Mouse (Mus musculus) monocyte, adult 2 months (primary cell): ENCODE results near the gene Fads2.

ENCODE experiments used
- DNase-seq, 2 experiments: peaks; one replicate each; pipeline ENCODE4 v3.0.0; 2022; ENCODE audit warnings: low spot score in 2 of 2, low read depth in 1 of 2

Fads2 gene

GRCm38 (mm10) chr19:10016151-10016550, 85.4 kb downstream of the Fads2 start:
- no peak for DNase-seq

- no peak for DNase-seq
These were observed 86.1 kb downstream of the Fads2 start for GRCm38 (mm10) chr19:10015442-10015841.

GRCm38 (mm10) chr19:10014824-10015223, 86.7 kb downstream of the Fads2 start:
- DNase-seq = no peak

GRCm38 (mm10) chr19:10013913-10014312, 87.6 kb downstream of the Fads2 start:
- no peak for DNase-seq

- no peak for DNase-seq
These were observed 88.2 kb downstream of the Fads2 start for GRCm38 (mm10) chr19:10013348-10013747.

- DNase-seq = no peak
These were observed 88.7 kb downstream of the Fads2 start for GRCm38 (mm10) chr19:10012827-10013278.
